Mouse (Mus musculus): ENCODE measurements at regions not wholly inside any gene's neighbourhood (a gene's known extent, or its start where the extent isn't known, plus 50 kb on each side); places are given as distances from the start of the nearest gene placed in this dataset.

DNA sequence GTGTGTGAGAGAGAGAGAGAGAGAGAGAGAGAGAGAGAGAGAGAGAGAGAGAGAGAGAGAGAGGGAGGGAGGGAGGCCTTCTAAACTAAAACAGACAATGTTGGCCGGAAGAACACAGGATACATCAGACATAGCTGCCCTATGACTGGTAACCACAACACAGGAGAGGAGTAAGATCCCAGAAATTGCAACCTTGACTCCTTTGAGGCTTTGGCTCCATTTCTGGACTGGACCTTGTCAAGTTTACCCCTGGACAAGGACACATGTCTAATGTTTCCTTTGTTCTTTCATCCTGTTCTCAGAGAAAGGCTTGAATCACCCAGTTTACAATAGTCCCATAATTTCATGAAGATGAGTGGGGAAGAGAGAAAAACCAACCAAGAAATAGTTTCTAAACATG is 233.7 kb upstream of the Clnk start:
- H3K27ac ChIP-seq (ENCODE audit: control insufficient read depth, low read depth, low read length), result no peak overlapping the region
- no peak overlapping the region for H3K4me3 ChIP-seq (ENCODE audit: control insufficient read depth in 1 of 2, insufficient read depth in 1 of 2, low read depth in 2 of 2, low read length in 2 of 2)
- H3K36me3 ChIP-seq (ENCODE audit: control insufficient read depth in 1 of 2, insufficient read depth in 2 of 2, low read length in 2 of 2), result no peaks in the 10 kb centered on the region
- DNase-seq (ENCODE audit: low read depth, low spot score), result no peak
- H3K27me3 ChIP-seq (ENCODE audit: control insufficient read depth in 1 of 2, insufficient read depth in 2 of 2, low read length in 2 of 2), result no peaks in the 10 kb centered on the region
- no peaks in the 10 kb centered on the region for H3K79me2 ChIP-seq (ENCODE audit: control insufficient read depth, insufficient read depth, low read length, poor library complexity)
- no peak overlapping the region for H3K9ac ChIP-seq (ENCODE audit: control insufficient read depth, low read depth, low read length, poor library complexity, severe bottlenecking)
- no peaks in the 10 kb centered on the region for H3K9me3 ChIP-seq (replicated peaks; ENCODE audit: insufficient read depth, low read length)
- TF ChIP-seq MXI1 (IDR thresholded peaks at IDR 0.05; ENCODE audit: low read depth, low read length) (no peak), RAD21 (IDR thresholded peaks at IDR 0.05; ENCODE audit: low read depth, low read length) (no peak), UBTF (IDR thresholded peaks at IDR 0.05; ENCODE audit: borderline replicate concordance, insufficient read depth, low read depth, low read length) (no peak), CTCF (IDR thresholded peaks at IDR 0.05 in 2 of 3, conservative IDR thresholded peaks at IDR 0.05 in 1 of 3; ENCODE audit: control insufficient read depth in 1 of 3, insufficient read depth in 1 of 3, low read depth in 2 of 3, low read length in 3 of 3, poor library complexity in 1 of 3, severe bottlenecking in 1 of 3) (no peak), POLR2A (IDR thresholded peaks at IDR 0.05; ENCODE audit: control insufficient read depth in 1 of 2, insufficient read depth in 1 of 2, low read depth in 1 of 2, low read length in 2 of 2, poor library complexity in 1 of 2) (no peak), SIN3A (IDR thresholded peaks at IDR 0.05; ENCODE audit: low read length) (no peak), HCFC1 (IDR thresholded peaks at IDR 0.05; ENCODE audit: low read depth, low read length) (no peak), MYB (IDR thresholded peaks at IDR 0.05; ENCODE audit: low read depth, low read length) (no peak), MAFK (IDR thresholded peaks at IDR 0.05; ENCODE audit: borderline replicate concordance, low read depth, low read length) (no peak), EP300 (IDR thresholded peaks at IDR 0.05; ENCODE audit: low read depth in 1 of 2, low read length in 2 of 2) (no peak), CHD1 (IDR thresholded peaks at IDR 0.05; ENCODE audit: low read depth, low read length) (no peak), JUND (IDR thresholded peaks at IDR 0.05; ENCODE audit: low read depth, low read length) (no peak), SMC3 (IDR thresholded peaks at IDR 0.05; ENCODE audit: low read depth, low read length) (no peak), POLR2AphosphoS2 (IDR thresholded peaks at IDR 0.05; ENCODE audit: low read length) (no peak), ZNF384 (IDR thresholded peaks at IDR 0.05; ENCODE audit: low read depth, low read length) (no peak)
- no peaks in the 10 kb centered on the region for H3K4me1 ChIP-seq (ENCODE audit: control insufficient read depth in 1 of 2, insufficient read depth in 2 of 2, low read length in 2 of 2)

DNA sequence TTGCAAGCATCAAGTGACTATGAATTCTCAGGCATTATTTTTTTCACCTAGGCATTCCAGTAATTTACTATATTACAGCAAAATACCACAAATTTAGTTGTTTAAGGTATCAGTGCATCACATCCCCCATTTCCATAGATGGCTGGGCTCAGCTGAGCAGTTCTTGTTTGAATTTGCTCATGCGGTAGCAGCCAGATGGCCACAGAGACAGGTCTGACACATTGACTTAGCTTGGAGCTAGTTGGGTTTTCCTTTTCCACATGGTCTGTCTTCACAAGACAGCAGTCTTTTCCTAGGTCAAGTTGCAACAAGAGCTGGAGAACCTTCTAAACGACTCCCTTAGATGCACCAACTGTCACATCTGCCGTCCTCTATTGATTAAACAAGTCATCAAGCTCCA is 232.9 kb upstream of the Clnk start:
- no peak for TF ChIP-seq CHD2 (IDR thresholded peaks at IDR 0.05; ENCODE audit: low read length)
- TF ChIP-seq MAFK (IDR thresholded peaks at IDR 0.05; ENCODE audit: borderline replicate concordance, low read depth, low read length), result no peak
- TF ChIP-seq E2F4 (IDR thresholded peaks at IDR 0.05; ENCODE audit: borderline replicate concordance, low read depth, low read length), result no peak
- TF ChIP-seq ZNF384 (IDR thresholded peaks at IDR 0.05; ENCODE audit: low read depth, low read length), result no peak
- TF ChIP-seq SIN3A (IDR thresholded peaks at IDR 0.05; ENCODE audit: low read length), result no peak
- no peak for TF ChIP-seq CHD1 (IDR thresholded peaks at IDR 0.05; ENCODE audit: low read depth, low read length)
- no peak for TF ChIP-seq GABPA (IDR thresholded peaks at IDR 0.05; ENCODE audit: low read depth, low read length)
- TF ChIP-seq MYC (IDR thresholded peaks at IDR 0.05; ENCODE audit: low read depth, low read length), result no peak
- no peak for TF ChIP-seq MEF2A (IDR thresholded peaks at IDR 0.05; ENCODE audit: extremely low read depth, insufficient replicate concordance, low read depth, low read length, poor library complexity, severe bottlenecking)
- no peak for TF ChIP-seq ETS1 (IDR thresholded peaks at IDR 0.05; ENCODE audit: low read depth, low read length)
- TF ChIP-seq SMC3 (IDR thresholded peaks at IDR 0.05; ENCODE audit: low read depth, low read length), result no peak
- no peak for TF ChIP-seq JUND (IDR thresholded peaks at IDR 0.05; ENCODE audit: low read depth, low read length)
- TF ChIP-seq USF2 (IDR thresholded peaks at IDR 0.05; ENCODE audit: borderline replicate concordance in 1 of 2, insufficient read depth in 1 of 2, low read depth in 1 of 2, low read length in 2 of 2), result no peak
- no peaks in the 10 kb centered on the region for H3K9me3 ChIP-seq (replicated peaks; ENCODE audit: insufficient read depth, low read length)
- no peak overlapping the region for H3K4me3 ChIP-seq (ENCODE audit: control insufficient read depth in 1 of 2, insufficient read depth in 1 of 2, low read depth in 2 of 2, low read length in 2 of 2)
- no peak for DNase-seq (ENCODE audit: low read depth, low spot score)
- H3K4me1 ChIP-seq (ENCODE audit: control insufficient read depth in 1 of 2, insufficient read depth in 2 of 2, low read length in 2 of 2), result no peaks in the 10 kb centered on the region
- no peak overlapping the region for H3K9ac ChIP-seq (ENCODE audit: control insufficient read depth, low read depth, low read length, poor library complexity, severe bottlenecking)
- no peaks in the 10 kb centered on the region for H3K79me2 ChIP-seq (ENCODE audit: control insufficient read depth, insufficient read depth, low read length, poor library complexity)
- no peaks in the 10 kb centered on the region for H3K36me3 ChIP-seq (ENCODE audit: control insufficient read depth in 1 of 2, insufficient read depth in 2 of 2, low read length in 2 of 2)
- no peaks in the 10 kb centered on the region for H3K27me3 ChIP-seq (ENCODE audit: control insufficient read depth in 1 of 2, insufficient read depth in 2 of 2, low read length in 2 of 2)
- H3K27ac ChIP-seq (ENCODE audit: control insufficient read depth, low read depth, low read length), result no peak overlapping the region
